Mouse (Mus musculus) spleen, adult 2 months (tissue): Measurements from ENCODE around the gene Efl1. TPM values are rescaled to one million over a fixed set of nuclear protein-coding genes. Genes with fewer than 3 reads are reported as not detected.
"Not testable (repeated sequence)": the region's sequence is repeated elsewhere in the genome, so short reads cannot be mapped to it uniquely, and the experiment has no call there.

Experiments used
- DNase-seq, 2 experiments: peaks; one replicate each; pipeline versions ENCODE4 v3.0.0 to v3.0.0-alpha.2; 2012 to 2021; ENCODE audit warnings: low spot score in 2 of 2, low read depth in 1 of 2
- H3K27ac ChIP-seq: fragments of 200-500 bp; 2 replicates; pipeline ENCODE4 v1.5.1; 2012; ENCODE audit warnings: low read length, inconsistent platforms; ENCODE audit not compliant: insufficient read depth
- H3K27me3 ChIP-seq: fragments of 200-500 bp; 2 replicates; pipeline ENCODE4 v1.6.1; 2012; ENCODE audit warnings: mild to moderate bottlenecking, moderate library complexity, low read length, inconsistent platforms; ENCODE audit not compliant: control insufficient read depth, insufficient read depth
- H3K36me3 ChIP-seq: fragments of 200-500 bp; 2 replicates; pipeline ENCODE4 v1.6.1; 2012; ENCODE audit warnings: mild to moderate bottlenecking, low read length, inconsistent platforms; ENCODE audit not compliant: control insufficient read depth, insufficient read depth
- H3K4me1 ChIP-seq: fragments of 200-500 bp; 2 replicates; pipeline ENCODE4 v1.6.1; 2011; ENCODE audit warnings: inconsistent platforms; ENCODE audit not compliant: control insufficient read depth, insufficient read depth, insufficient read length
- H3K4me3 ChIP-seq: fragments of 200-500 bp; 2 replicates; pipeline ENCODE4 v1.5.1; 2011; ENCODE audit warnings: mild to moderate bottlenecking, inconsistent platforms; ENCODE audit not compliant: insufficient read depth, insufficient read length; ENCODE audit errors: extremely low read depth
- CTCF ChIP-seq: fragments of 200-500 bp; IDR thresholded peaks from 2 replicates; pipeline ENCODE4 v1.5.1; 2011; ENCODE audit warnings: mild to moderate bottlenecking, inconsistent platforms; ENCODE audit not compliant: insufficient read depth, insufficient read length, insufficient replicate concordance; ENCODE audit errors: extremely low read depth
- POLR2A ChIP-seq: fragments of 200-500 bp; IDR thresholded peaks from 2 replicates; pipeline ENCODE4 v1.6.1; 2011; ENCODE audit warnings: low read depth, low read length, inconsistent platforms
- WGBS: fragments of 180-500 bp; shearing (Covaris S2); methylation state at CpG from one replicate; pipeline ENCODE4 v1.1.7; 2018; 5-methylcytosine and 5-hydroxymethylcytosine counted together
- polyA plus RNA-seq: library from polyadenylated mRNA; depleted of rRNA; stranded (reverse); fragments of >200 nt; gene quantifications from 2 replicates; pipeline ENCODE4 v1.2.3, GENCODE M21; 2012

The Efl1 gene
- polyA plus RNA-seq, 1 experiment: 3.0 TPM

DNA sequence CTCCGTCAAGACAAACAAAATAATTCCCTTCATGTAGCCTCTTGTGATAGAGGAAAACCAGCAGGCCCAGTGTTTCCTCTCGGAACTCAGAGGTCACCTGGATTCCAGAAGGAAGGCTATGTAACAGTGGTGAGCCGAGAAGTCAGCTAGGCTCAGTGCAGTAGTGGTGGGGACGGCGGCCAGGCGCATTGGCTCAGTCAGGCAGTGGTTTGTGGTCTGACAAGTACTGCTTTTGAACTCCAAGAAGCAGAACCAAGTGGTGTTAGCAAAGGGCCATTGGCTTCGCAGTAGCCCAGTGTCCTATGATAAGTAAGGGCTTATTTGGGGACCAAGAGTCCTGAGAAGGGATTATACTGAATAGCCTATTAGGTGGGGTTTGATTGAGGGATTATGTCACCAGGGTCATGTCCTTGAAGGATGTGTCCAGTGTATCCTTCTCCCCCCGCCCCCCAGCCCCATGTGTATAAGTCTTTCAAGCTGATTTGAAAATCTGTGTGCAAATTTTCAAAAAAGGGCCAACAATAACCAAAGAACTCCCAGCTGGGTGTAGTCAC is 107.3 kb downstream of the Efl1 start:
- DNase-seq: no peak
- H3K36me3 ChIP-seq: peaks cover 13% of the 10 kb centered on the region
- no peaks in the 10 kb centered on the region for H3K27me3 ChIP-seq
- no peak overlapping the region for H3K27ac ChIP-seq
- 57% methylated on average over 8 of the region's 8 CpGs for WGBS
- TF ChIP-seq POLR2A (no peak), CTCF (no peak)
- no peak overlapping the region for H3K4me3 ChIP-seq
- H3K4me1 ChIP-seq: no peaks in the 10 kb centered on the region

- no peaks in the 10 kb centered on the region for H3K27me3 ChIP-seq
- TF ChIP-seq CTCF (no peak), POLR2A (no peak)
- 93% methylated on average over 4 of the region's 4 CpGs for whole genome bisulfite sequencing
- DNase-seq: no peak
- no peaks in the 10 kb centered on the region for H3K4me1 ChIP-seq
- H3K36me3 ChIP-seq: peaks cover 19% of the 10 kb centered on the region
- H3K4me3 ChIP-seq: no peak overlapping the region
- no peak overlapping the region for H3K27ac ChIP-seq
Measured at GRCm38 (mm10) chr7:82758521-82758920, 110.1 kb downstream of the Efl1 start.

DNA sequence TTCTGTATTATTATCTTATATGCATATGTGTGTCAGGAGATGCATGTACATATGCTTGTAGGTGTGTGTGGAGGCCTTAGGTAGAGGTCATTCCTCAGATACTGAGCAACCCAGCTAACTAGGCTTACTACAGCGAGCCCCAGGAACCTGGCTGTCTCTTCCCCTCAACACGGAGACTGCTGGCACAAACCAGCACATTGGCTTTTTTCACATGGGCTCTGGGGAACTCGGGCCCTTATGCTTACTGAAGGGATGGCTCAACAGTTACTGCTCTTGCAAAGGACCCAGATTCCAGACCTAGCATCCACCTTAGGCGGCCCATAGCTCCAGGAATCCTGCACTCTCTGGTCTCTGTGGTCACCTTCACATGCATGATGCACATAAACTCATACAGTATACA is 110.7 kb downstream of the Efl1 start:
- Histone ChIP-seq H3K27me3 (no peaks in the 10 kb centered on the region), H3K36me3 (peaks cover 19% of the 10 kb centered on the region), H3K27ac (no peak overlapping the region), H3K4me3 (no peak overlapping the region), H3K4me1 (no peaks in the 10 kb centered on the region)
- TF ChIP-seq CTCF (no peak), POLR2A (no peak)
- 89% methylated on average over 4 of the region's 4 CpGs for WGBS
- DNase-seq: no peak

DNA sequence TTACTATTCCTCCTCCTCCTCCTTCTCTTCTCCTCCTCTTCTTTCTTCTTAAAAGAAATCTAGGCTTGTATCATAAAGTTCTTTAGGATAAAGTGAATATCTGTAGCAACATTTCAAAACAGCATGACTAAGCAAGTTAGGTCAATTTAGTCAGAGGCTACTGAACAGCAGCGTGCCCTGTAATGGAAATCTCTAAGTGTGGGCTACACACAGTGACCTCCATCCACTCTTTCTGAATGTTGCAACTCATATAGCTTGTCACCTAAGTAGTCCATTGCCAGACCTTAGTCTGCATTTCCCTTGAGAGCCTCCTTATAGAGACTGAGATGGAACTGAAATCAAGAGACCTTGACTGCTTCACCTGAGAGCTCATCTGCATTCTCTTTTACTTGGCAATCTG is 116.5 kb downstream of the Efl1 start:
- Histone ChIP-seq H3K27me3 (no peaks in the 10 kb centered on the region), H3K4me3 (no peak overlapping the region), H3K4me1 (no peaks in the 10 kb centered on the region), H3K27ac (no peak overlapping the region), H3K36me3 (peaks cover 18% of the 10 kb centered on the region)
- no peak for TF ChIP-seq POLR2A
- no peak for TF ChIP-seq CTCF
- DNase-seq: no peak
- 63% methylated on average over 1 of the region's 1 CpGs for WGBS

GRCm38 (mm10) chr7:82766623-82767022 is 118.2 kb downstream of the Efl1 start:
- Histone ChIP-seq H3K4me3 (no peak overlapping the region), H3K27ac (no peak overlapping the region), H3K27me3 (no peaks in the 10 kb centered on the region), H3K4me1 (no peaks in the 10 kb centered on the region), H3K36me3 (peaks cover 17% of the 10 kb centered on the region)
- TF ChIP-seq POLR2A (no peak), CTCF (no peak)
- no peak for DNase-seq
- WGBS: 82% methylated on average over 6 of the region's 6 CpGs

GRCm38 (mm10) chr7:82770207-82770606 is 121.8 kb downstream of the Efl1 start:
- no peak overlapping the region for H3K4me3 ChIP-seq
- peaks cover 2% of the 10 kb centered on the region; the same call in 1 of the 2 replicates for H3K4me1 ChIP-seq
- H3K36me3 ChIP-seq: peaks cover 5% of the 10 kb centered on the region; the same call in 1 of the 2 replicates
- 94% methylated on average over 6 of the region's 6 CpGs for WGBS
- TF ChIP-seq POLR2A (no peak), CTCF (no peak)
- H3K27me3 ChIP-seq: no peaks in the 10 kb centered on the region
- no peak for DNase-seq
- H3K27ac ChIP-seq: no peak overlapping the region

DNA sequence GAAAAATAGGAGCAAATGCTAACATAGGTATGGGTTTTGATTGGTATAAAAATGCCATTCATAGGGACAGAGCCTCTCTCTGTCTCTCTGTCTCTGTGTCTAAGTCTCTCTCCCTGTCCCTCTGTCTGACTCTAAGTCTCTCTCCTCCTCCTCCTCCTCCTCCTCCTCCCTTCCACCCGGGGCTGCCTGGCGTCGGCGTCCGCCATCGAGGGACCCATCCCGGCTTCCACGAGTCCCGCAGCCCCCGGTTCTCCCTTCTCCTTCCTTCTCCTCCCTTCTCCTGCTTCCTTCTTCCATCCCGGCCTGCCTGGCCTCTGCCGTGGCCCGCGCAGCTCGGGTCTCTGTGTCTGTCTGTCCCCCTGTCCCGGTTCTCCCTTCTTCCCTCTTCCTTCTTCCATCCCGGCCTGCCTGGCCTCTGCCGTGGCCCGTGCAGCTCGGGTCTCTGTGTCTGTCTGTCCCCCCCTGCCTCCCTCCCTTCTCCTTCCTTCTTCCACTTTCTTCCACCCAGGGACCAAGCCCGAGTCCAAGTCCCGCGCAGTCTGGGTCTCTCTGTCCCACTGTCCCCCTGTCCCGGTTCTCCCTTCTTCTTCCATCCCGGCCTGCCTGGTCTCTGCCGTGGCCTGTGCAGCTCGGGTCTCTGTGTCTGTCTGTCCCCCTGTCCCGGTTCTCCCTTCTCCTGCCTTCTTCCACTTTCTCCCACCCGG is 122.7 kb downstream of the Efl1 start:
- DNase-seq, H3K36me3 ChIP-seq: not testable (repeated sequence)

GRCm38 (mm10) chr7:82771661-82772021 is 123.2 kb downstream of the Efl1 start:
- WGBS: 94% methylated on average over 25 of the region's 25 CpGs
- DNase-seq, H3K4me3 ChIP-seq, H3K36me3 ChIP-seq, H3K27me3 ChIP-seq, H3K27ac ChIP-seq, H3K4me1 ChIP-seq: not testable (repeated sequence)

More for the DNA sequence above, 122.7 kb downstream of the Efl1 start:
- WGBS: 90% methylated on average over 28 of the region's 29 CpGs
- not testable (repeated sequence) for H3K4me3 ChIP-seq, H3K27me3 ChIP-seq, H3K4me1 ChIP-seq, H3K27ac ChIP-seq
